Mouse (Mus musculus): ENCODE data around the gene Ndrg4. TPM values are rescaled to one million over a fixed set of nuclear protein-coding genes. Genes with fewer than 3 reads are reported as not detected.

The Ndrg4 gene
- polyA plus RNA-seq, 1 experiment from 2014 or later: 27.4 TPM

- peaks cover 23% of the 10 kb centered on the region for H3K4me1 ChIP-seq
- H3K36me3 ChIP-seq: peaks cover 27% of the 10 kb centered on the region
- H3K4me3 ChIP-seq: no peak overlapping the region
- WGBS: 94% methylated on average over 4 of the region's 4 CpGs
- H3K27me3 ChIP-seq (ENCODE audit: low read depth, poor library complexity, severe bottlenecking): no peaks in the 10 kb centered on the region
- H3K27ac ChIP-seq (replicated peaks): no peak overlapping the region
- DNase-seq (ENCODE audit: low spot score): no peak
- no peaks in the 10 kb centered on the region for H3K9me3 ChIP-seq (replicated peaks)
Measured at GRCm38 (mm10) chr8:95714367-95714766, 37.6 kb downstream of the Ndrg4 start.

- Histone ChIP-seq H3K9me3 (replicated peaks) (no peaks in the 10 kb centered on the region), H3K27me3 (ENCODE audit: low read depth, poor library complexity, severe bottlenecking) (no peaks in the 10 kb centered on the region), H3K27ac (replicated peaks) (peak overlapping the region; percentile 91), H3K4me1 (peaks cover 23% of the 10 kb centered on the region), H3K36me3 (peaks cover 33% of the 10 kb centered on the region), H3K4me3 (peak overlapping the region; percentile 92)
- WGBS: 89% methylated on average over 6 of the region's 6 CpGs
- DNase-seq (ENCODE audit: low spot score): no peak
Measured at GRCm38 (mm10) chr8:95714837-95715413, 38.1 kb downstream of the Ndrg4 start.

GRCm38 (mm10) chr8:95715676-95716531 is 39.1 kb downstream of the Ndrg4 start, which contains the start of gene Setd6:
TSS of gene Setd6 (plus strand) at chr8:95715881.
- Histone ChIP-seq H3K27ac (replicated peaks) (peak within 1 kb of the TSS; percentile 91), H3K36me3 (peaks cover 42% of the 10 kb centered on the region)
- under 1% methylated on average over 79 of the region's 79 CpGs for WGBS

GRCm38 (mm10) chr8:95716546-95717335 is 40.0 kb downstream of the Ndrg4 start:
- peak; percentile 24 for DNase-seq (ENCODE audit: low spot score)
- no peaks in the 10 kb centered on the region for H3K9me3 ChIP-seq (replicated peaks)
- H3K27me3 ChIP-seq (ENCODE audit: low read depth, poor library complexity, severe bottlenecking): no peaks in the 10 kb centered on the region
- H3K4me3 ChIP-seq: peak overlapping the region; percentile 92
- peaks cover 23% of the 10 kb centered on the region for H3K4me1 ChIP-seq
- peaks cover 51% of the 10 kb centered on the region for H3K36me3 ChIP-seq
- H3K27ac ChIP-seq (replicated peaks): peak overlapping the region; percentile 91
- 23% methylated on average over 21 of the region's 21 CpGs for WGBS

More at GRCm38 (mm10) chr8:95715676-95716531, 39.1 kb downstream of the Ndrg4 start, which contains the start of gene Setd6:
- peak within 1 kb of the TSS; percentile 92 for H3K4me3 ChIP-seq
- peak; percentile 90 for DNase-seq (ENCODE audit: low spot score)
- H3K9me3 ChIP-seq (replicated peaks): no peaks in the 10 kb centered on the region
- H3K4me1 ChIP-seq: peaks cover 23% of the 10 kb centered on the region
- no peaks in the 10 kb centered on the region for H3K27me3 ChIP-seq (ENCODE audit: low read depth, poor library complexity, severe bottlenecking)

GRCm38 (mm10) chr8:95727625-95728024 is 50.8 kb downstream of the Ndrg4 start:
- WGBS: 90% methylated on average over 4 of the region's 4 CpGs
- no peaks in the 10 kb centered on the region for H3K27me3 ChIP-seq (ENCODE audit: low read depth, poor library complexity, severe bottlenecking)

GRCm38 (mm10) chr8:95738596-95738995 is 61.8 kb downstream of the Ndrg4 start:
- Histone ChIP-seq H3K27ac (replicated peaks) (no peak overlapping the region), H3K27me3 (ENCODE audit: low read depth, poor library complexity, severe bottlenecking) (no peaks in the 10 kb centered on the region), H3K4me1 (no peaks in the 10 kb centered on the region), H3K4me3 (no peak overlapping the region), H3K9me3 (replicated peaks) (no peaks in the 10 kb centered on the region), H3K36me3 (peaks cover 100% of the 10 kb centered on the region)
- no peak for DNase-seq (ENCODE audit: low spot score)
- WGBS: 88% methylated on average over 7 of the region's 7 CpGs

More at GRCm38 (mm10) chr8:95727625-95728024, 50.8 kb downstream of the Ndrg4 start:
- Histone ChIP-seq H3K27ac (replicated peaks) (no peak overlapping the region), H3K4me1 (no peaks in the 10 kb centered on the region), H3K4me3 (no peak overlapping the region), H3K36me3 (peaks cover 98% of the 10 kb centered on the region), H3K9me3 (replicated peaks) (no peaks in the 10 kb centered on the region)
- DNase-seq (ENCODE audit: low spot score): no peak

- peaks cover 100% of the 10 kb centered on the region for H3K36me3 ChIP-seq
- 96% methylated on average over 7 of the region's 7 CpGs for WGBS
Measured at GRCm38 (mm10) chr8:95741732-95742131, 65.0 kb downstream of the Ndrg4 start.

GRCm38 (mm10) chr8:95748028-95748427 is 71.2 kb downstream of the Ndrg4 start:
- WGBS: 95% methylated on average over 4 of the region's 4 CpGs
- H3K4me1 ChIP-seq: no peaks in the 10 kb centered on the region

More at GRCm38 (mm10) chr8:95741732-95742131, 65.0 kb downstream of the Ndrg4 start:
- Histone ChIP-seq H3K27me3 (ENCODE audit: low read depth, poor library complexity, severe bottlenecking) (no peaks in the 10 kb centered on the region), H3K27ac (replicated peaks) (no peak overlapping the region), H3K4me3 (no peak overlapping the region), H3K4me1 (no peaks in the 10 kb centered on the region), H3K9me3 (replicated peaks) (no peaks in the 10 kb centered on the region)
- no peak for DNase-seq (ENCODE audit: low spot score)

GRCm38 (mm10) chr8:95751924-95752323 is 75.1 kb downstream of the Ndrg4 start:
- DNase-seq (ENCODE audit: low spot score): no peak
- Histone ChIP-seq H3K4me3 (no peak overlapping the region), H3K27ac (replicated peaks) (no peak overlapping the region), H3K9me3 (replicated peaks) (no peaks in the 10 kb centered on the region), H3K36me3 (peaks cover 100% of the 10 kb centered on the region), H3K27me3 (ENCODE audit: low read depth, poor library complexity, severe bottlenecking) (no peaks in the 10 kb centered on the region), H3K4me1 (no peaks in the 10 kb centered on the region)
- 97% methylated on average over 1 of the region's 1 CpGs for WGBS

More at GRCm38 (mm10) chr8:95748028-95748427, 71.2 kb downstream of the Ndrg4 start:
- Histone ChIP-seq H3K9me3 (replicated peaks) (no peaks in the 10 kb centered on the region), H3K4me3 (no peak overlapping the region), H3K27ac (replicated peaks) (no peak overlapping the region), H3K36me3 (peaks cover 100% of the 10 kb centered on the region), H3K27me3 (ENCODE audit: low read depth, poor library complexity, severe bottlenecking) (no peaks in the 10 kb centered on the region)
- no peak for DNase-seq (ENCODE audit: low spot score)

GRCm38 (mm10) chr8:95760323-95760722 is 83.5 kb downstream of the Ndrg4 start:
- 96% methylated on average over 6 of the region's 6 CpGs for WGBS
- H3K27me3 ChIP-seq (ENCODE audit: low read depth, poor library complexity, severe bottlenecking): no peaks in the 10 kb centered on the region

GRCm38 (mm10) chr8:95764133-95764532 is 87.4 kb downstream of the Ndrg4 start:
- H3K36me3 ChIP-seq: peaks cover 100% of the 10 kb centered on the region

More at GRCm38 (mm10) chr8:95760323-95760722, 83.5 kb downstream of the Ndrg4 start:
- Histone ChIP-seq H3K4me3 (no peak overlapping the region), H3K4me1 (no peaks in the 10 kb centered on the region), H3K36me3 (peaks cover 100% of the 10 kb centered on the region), H3K27ac (replicated peaks) (no peak overlapping the region), H3K9me3 (replicated peaks) (no peaks in the 10 kb centered on the region)
- no peak for DNase-seq (ENCODE audit: low spot score)

More at GRCm38 (mm10) chr8:95764133-95764532, 87.4 kb downstream of the Ndrg4 start:
- H3K4me3 ChIP-seq: no peak overlapping the region
- H3K27ac ChIP-seq (replicated peaks): no peak overlapping the region
- no peak for DNase-seq (ENCODE audit: low spot score)
- no peaks in the 10 kb centered on the region for H3K9me3 ChIP-seq (replicated peaks)
- no peaks in the 10 kb centered on the region for H3K4me1 ChIP-seq
- H3K27me3 ChIP-seq (ENCODE audit: low read depth, poor library complexity, severe bottlenecking): no peaks in the 10 kb centered on the region
- WGBS: 91% methylated on average over 1 of the region's 1 CpGs
